Mouse (Mus musculus): ENCODE measurements around the gene Pir. TPM values are rescaled to one million over a fixed set of nuclear protein-coding genes. Genes with fewer than 3 reads are reported as not detected.

Pir gene
- polyA plus RNA-seq, 1 experiment from 2014 or later = 6.2 TPM

DNA sequence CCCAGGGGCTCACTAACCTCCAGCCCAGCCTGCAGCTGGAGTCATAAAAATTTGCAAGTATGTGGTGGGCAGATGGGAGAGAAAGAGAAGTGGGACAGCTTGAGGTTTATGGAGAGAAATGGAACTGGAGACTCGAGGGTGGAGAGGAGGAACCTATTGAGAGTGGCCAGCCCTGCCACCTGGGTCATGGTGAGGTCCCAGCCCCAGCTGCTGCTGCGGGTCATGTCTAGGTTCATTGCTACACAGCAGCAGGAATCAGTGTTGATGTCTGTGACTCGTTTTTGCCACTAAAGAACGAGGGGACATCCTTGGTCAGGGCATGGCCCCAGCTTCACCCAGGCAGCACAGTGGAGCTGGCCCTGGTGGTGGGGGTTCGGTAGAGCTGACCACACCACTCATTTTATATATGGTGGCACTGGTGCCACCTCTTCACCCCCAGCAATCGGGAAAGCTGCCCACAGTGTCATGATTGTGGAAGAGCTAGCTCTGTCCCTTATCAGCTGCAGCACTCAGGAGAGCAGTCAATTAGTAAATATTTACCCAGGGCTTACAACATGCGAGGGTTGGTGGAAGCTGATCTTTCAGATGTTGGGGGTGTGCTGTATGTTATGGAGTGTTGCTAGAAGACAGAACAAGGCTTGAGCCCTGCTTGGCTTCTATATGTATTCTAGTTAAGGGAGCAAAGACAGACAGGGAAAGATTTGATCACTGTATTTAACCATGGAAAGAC lies 11.9 kb downstream of the Pir start:
- Histone ChIP-seq H3K27ac (no peak overlapping the region), H3K4me3 (no peak overlapping the region), H3K9ac (no peak overlapping the region), H3K4me1 (replicated peaks) (no peaks in the 10 kb centered on the region), H3K9me3 (replicated peaks) (no peaks in the 10 kb centered on the region), H3K27me3 (no peaks in the 10 kb centered on the region), H3K36me3 (no peaks in the 10 kb centered on the region), H3K4me2 (no peak overlapping the region)
- no peak for ATAC-seq (replicated peaks; ENCODE audit: insufficient number of reproducible peaks, insufficient read depth, low FRiP score, low read depth)
- 41% methylated on average over 7 of the region's 7 CpGs for WGBS

DNA sequence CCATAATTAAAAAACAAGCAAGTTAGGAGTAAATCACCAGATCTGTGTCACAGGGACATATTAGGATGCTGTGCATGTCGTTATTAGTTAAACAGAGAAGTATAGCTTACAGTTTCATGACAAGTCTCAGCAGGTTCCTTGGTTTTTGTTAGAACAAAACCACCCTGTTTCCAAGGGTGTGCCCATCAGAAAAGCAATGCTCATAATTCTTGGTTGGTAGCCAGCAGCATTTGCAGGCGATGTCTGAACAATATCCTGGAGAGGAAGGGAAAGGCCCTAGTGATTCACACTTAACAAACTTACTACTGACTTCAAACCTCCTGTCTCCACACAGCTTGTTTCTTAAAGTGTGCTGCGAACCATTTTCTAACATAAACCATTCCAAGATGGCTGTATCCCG lies 14.6 kb downstream of the Pir start:
- no peak overlapping the region for H3K9ac ChIP-seq
- no peaks in the 10 kb centered on the region for H3K4me1 ChIP-seq (replicated peaks)
- no peak overlapping the region for H3K27ac ChIP-seq
- no peak overlapping the region for H3K4me2 ChIP-seq
- H3K27me3 ChIP-seq = no peaks in the 10 kb centered on the region
- WGBS = 83% methylated on average over 4 of the region's 4 CpGs
- ATAC-seq (replicated peaks; ENCODE audit: insufficient number of reproducible peaks, insufficient read depth, low FRiP score, low read depth) = no peak
- H3K4me3 ChIP-seq = no peak overlapping the region
- H3K36me3 ChIP-seq = no peaks in the 10 kb centered on the region
- no peaks in the 10 kb centered on the region for H3K9me3 ChIP-seq (replicated peaks)

DNA sequence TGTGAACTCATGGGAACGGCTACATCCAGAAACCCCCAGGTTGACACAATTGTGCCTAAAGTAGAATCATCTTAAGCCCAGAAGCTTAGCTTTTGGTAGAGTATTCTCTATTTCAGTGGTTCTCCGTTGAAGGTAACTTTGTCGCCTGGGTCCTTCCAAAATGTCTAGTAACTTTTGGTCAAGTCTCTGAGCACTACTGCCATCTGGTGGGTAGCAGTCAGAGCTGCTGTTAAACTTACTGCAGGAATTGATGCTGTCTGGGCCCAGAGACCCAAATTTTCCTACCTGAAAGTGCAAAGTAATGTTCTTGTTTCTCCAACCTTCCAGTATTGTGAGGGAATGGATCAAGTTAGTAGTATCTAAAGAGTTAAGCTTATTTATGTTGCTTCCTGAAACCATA lies 17.9 kb downstream of the Pir start:
- H3K27ac ChIP-seq = no peak overlapping the region
- no peaks in the 10 kb centered on the region for H3K9me3 ChIP-seq (replicated peaks)
- H3K27me3 ChIP-seq = no peaks in the 10 kb centered on the region
- no peak for ATAC-seq (replicated peaks; ENCODE audit: insufficient number of reproducible peaks, insufficient read depth, low FRiP score, low read depth)
- H3K4me2 ChIP-seq = no peak overlapping the region
- H3K36me3 ChIP-seq = no peaks in the 10 kb centered on the region
- H3K4me1 ChIP-seq (replicated peaks) = no peaks in the 10 kb centered on the region
- no peak overlapping the region for H3K9ac ChIP-seq
- WGBS = 69% methylated on average over 3 of the region's 3 CpGs
- H3K4me3 ChIP-seq = no peak overlapping the region

DNA sequence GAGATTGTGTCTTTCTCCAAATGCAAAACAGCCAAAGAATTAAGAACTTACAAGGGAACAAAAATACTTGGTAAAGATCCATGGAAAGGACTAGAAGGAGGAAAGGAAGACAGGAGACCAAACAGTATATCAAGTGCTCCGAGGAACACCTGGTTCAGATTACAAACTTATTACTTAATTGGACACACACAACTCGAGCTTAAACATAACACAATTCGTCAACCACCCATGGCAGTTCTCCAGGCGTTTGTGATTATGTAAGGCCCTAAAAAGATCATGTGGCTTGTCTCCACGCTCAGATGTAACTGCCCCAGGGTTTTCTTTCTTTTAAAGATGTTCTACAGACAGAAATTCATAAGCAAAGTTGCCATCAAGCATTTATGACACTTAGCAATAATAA lies 22.0 kb downstream of the Pir start:
- Histone ChIP-seq H3K4me3 (no peak overlapping the region), H3K36me3 (no peaks in the 10 kb centered on the region), H3K27ac (no peak overlapping the region), H3K9ac (no peak overlapping the region), H3K9me3 (replicated peaks) (no peaks in the 10 kb centered on the region), H3K4me1 (replicated peaks) (no peaks in the 10 kb centered on the region), H3K27me3 (no peaks in the 10 kb centered on the region), H3K4me2 (no peak overlapping the region)
- 48% methylated on average over 5 of the region's 5 CpGs for WGBS
- no peak for ATAC-seq (replicated peaks; ENCODE audit: insufficient number of reproducible peaks, insufficient read depth, low FRiP score, low read depth)

DNA sequence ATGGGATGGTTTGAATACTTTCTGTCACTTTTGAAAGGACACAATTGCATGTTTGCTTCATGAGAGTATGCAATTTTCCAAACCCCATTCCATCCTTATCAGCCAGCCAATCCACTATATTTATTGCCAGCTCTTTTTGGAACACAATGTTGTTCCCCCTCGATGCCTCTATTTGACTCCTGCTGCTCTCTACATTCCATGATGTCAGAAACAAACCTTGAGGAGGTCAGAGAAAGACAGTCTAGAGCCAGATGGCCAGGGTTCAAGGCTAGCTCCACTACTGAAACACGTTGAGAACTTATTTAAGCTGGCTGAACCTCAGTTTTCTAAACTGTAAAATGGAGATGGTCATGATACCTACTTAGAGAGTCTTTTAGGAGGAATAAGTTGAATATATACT lies 37.1 kb downstream of the Pir start:
- 48% methylated on average over 2 of the region's 2 CpGs for WGBS
- H3K9ac ChIP-seq = no peak overlapping the region
- H3K4me2 ChIP-seq = no peak overlapping the region
- no peaks in the 10 kb centered on the region for H3K36me3 ChIP-seq
- ATAC-seq (replicated peaks; ENCODE audit: insufficient number of reproducible peaks, insufficient read depth, low FRiP score, low read depth) = no peak
- no peaks in the 10 kb centered on the region for H3K27me3 ChIP-seq
- no peak overlapping the region for H3K27ac ChIP-seq
- no peaks in the 10 kb centered on the region for H3K9me3 ChIP-seq (replicated peaks)
- no peak overlapping the region for H3K4me3 ChIP-seq
- no peaks in the 10 kb centered on the region for H3K4me1 ChIP-seq (replicated peaks)

DNA sequence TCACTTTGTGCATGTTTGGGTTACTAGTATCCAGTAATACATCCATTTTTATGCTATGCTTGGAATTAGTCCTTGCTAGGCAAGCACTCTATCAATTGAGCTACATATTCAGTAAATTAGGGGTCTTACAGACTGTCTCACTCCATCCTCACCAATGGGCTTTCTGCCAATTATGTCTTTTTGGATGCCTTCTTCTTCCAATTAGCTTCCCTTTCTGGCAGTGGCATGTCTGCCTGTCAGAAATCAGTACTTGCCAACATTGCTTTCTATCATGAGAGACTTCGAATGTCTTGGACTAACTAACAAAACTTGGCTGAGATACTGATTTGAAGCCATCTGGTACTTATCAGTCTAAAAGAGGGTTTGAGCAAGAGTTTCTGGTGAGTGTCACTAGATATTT lies 44.7 kb downstream of the Pir start:
- 48% methylated on average over 1 of the region's 1 CpGs for WGBS
- ATAC-seq (replicated peaks; ENCODE audit: insufficient number of reproducible peaks, insufficient read depth, low FRiP score, low read depth) = no peak
- H3K27ac ChIP-seq = no peak overlapping the region

DNA sequence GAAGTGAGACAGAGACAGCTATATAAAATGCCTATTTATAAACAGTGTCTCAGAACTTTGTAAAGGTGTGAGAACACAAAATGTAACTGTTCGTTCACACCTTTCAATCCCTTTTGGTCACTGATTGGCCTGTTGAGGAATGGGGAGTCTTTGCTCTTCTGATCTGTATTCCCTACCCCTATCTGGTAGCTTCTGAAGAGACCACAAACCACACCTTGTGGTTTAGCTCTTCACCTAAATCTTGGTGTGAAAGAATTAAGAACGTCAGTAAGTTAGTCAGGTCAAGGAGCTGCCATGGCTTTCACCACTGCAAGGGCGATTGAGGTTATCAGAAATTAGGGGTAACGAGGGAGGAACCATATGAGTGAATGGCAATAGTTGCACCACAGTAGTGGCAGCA lies 49.4 kb downstream of the Pir start:
- no peak overlapping the region for H3K27ac ChIP-seq
- H3K4me1 ChIP-seq (replicated peaks) = no peaks in the 10 kb centered on the region
- no peaks in the 10 kb centered on the region for H3K9me3 ChIP-seq (replicated peaks)
- WGBS = 71% methylated on average over 4 of the region's 4 CpGs
- no peak for ATAC-seq (replicated peaks; ENCODE audit: insufficient number of reproducible peaks, insufficient read depth, low FRiP score, low read depth)
- no peaks in the 10 kb centered on the region for H3K27me3 ChIP-seq
- no peaks in the 10 kb centered on the region for H3K36me3 ChIP-seq
- no peak overlapping the region for H3K4me2 ChIP-seq
- H3K9ac ChIP-seq = no peak overlapping the region
- H3K4me3 ChIP-seq = no peak overlapping the region

More for the DNA sequence above, 44.7 kb downstream of the Pir start:
- no peaks in the 10 kb centered on the region for H3K4me1 ChIP-seq (replicated peaks)
- no peaks in the 10 kb centered on the region for H3K9me3 ChIP-seq (replicated peaks)
- H3K27me3 ChIP-seq = no peaks in the 10 kb centered on the region
- H3K4me3 ChIP-seq = no peak overlapping the region
- H3K9ac ChIP-seq = no peak overlapping the region
- no peak overlapping the region for H3K4me2 ChIP-seq
- H3K36me3 ChIP-seq = no peaks in the 10 kb centered on the region

DNA sequence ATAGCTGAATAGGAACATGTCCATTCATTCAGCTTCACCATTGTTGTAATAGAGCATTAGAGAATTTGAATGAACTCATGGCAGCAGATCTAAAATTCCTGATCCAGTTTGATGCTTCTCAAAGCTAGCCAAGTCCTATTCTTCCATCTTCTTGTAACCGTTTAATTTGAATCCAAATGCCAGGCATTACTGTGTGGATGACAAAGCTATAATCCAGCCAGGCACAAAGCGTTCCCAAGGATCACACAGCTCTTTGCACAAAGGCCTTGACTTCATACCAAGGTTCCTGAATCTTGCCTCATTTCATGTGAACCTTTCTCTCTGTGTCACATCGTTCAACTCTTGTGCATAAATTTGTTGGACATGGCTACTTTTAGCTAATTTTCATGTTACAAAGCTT lies 50.9 kb downstream of the Pir start:
- H3K36me3 ChIP-seq = no peaks in the 10 kb centered on the region
- ATAC-seq (replicated peaks; ENCODE audit: insufficient number of reproducible peaks, insufficient read depth, low FRiP score, low read depth) = no peak
- H3K27me3 ChIP-seq = no peaks in the 10 kb centered on the region
- no peak overlapping the region for H3K9ac ChIP-seq
- 85% methylated on average over 3 of the region's 3 CpGs for whole genome bisulfite sequencing
- no peak overlapping the region for H3K27ac ChIP-seq
- no peak overlapping the region for H3K4me3 ChIP-seq
- H3K4me2 ChIP-seq = no peak overlapping the region
- H3K9me3 ChIP-seq (replicated peaks) = no peaks in the 10 kb centered on the region
- H3K4me1 ChIP-seq (replicated peaks) = no peaks in the 10 kb centered on the region

DNA sequence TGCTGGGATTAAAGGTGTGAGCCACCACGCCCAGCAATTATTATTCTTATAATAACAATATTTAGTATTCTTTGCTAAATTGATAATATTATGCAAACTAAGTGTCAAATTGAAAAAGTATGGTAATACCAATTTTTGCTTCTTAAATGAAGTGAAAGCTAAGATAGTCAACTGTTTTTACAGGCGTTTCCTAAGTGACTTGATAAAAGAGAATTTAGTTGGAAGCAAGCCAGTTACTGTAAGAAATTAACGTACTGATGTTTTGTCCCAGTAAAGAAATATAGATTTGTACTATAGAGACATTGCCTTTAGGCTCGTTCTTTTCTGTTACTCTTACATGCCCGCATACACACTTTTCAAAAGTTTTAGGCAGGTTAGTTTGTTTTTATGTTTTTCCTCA lies 53.3 kb downstream of the Pir start:
- no peak for ATAC-seq (replicated peaks; ENCODE audit: insufficient number of reproducible peaks, insufficient read depth, low FRiP score, low read depth)
- 60% methylated on average over 5 of the region's 5 CpGs for WGBS
- Histone ChIP-seq H3K27me3 (no peaks in the 10 kb centered on the region), H3K4me3 (no peak overlapping the region), H3K4me1 (replicated peaks) (no peaks in the 10 kb centered on the region), H3K27ac (no peak overlapping the region), H3K9ac (no peak overlapping the region), H3K4me2 (no peak overlapping the region), H3K36me3 (no peaks in the 10 kb centered on the region), H3K9me3 (replicated peaks) (no peaks in the 10 kb centered on the region)

DNA sequence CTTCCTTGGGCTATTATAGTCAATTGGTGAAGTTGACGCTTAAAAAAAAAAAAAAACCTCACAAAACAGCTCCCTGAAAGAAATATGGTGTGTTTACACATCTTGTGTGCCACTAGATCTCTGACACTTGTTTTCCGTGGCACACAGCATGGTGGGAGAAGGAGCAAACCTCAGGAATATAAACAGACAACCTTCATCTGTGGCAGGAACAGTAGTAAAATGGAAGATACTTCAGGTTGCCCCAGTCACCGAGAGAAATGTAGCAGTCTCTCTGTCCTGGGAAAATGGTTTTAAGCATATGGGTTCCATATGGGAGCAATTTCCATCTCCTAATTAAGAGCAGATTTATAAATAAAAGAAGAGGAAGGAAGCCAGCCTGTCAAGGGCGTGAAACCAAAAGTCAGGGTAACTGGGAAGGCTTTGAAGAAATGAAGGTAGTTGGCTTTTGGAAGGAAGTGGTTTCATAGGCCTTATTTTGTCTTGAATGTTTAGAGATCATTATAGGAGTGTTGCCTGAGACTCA lies 54.3 kb downstream of the Pir start:
- Histone ChIP-seq H3K4me3 (no peak overlapping the region), H3K4me1 (replicated peaks) (no peaks in the 10 kb centered on the region), H3K4me2 (no peak overlapping the region), H3K36me3 (no peaks in the 10 kb centered on the region), H3K9ac (no peak overlapping the region), H3K27me3 (no peaks in the 10 kb centered on the region), H3K9me3 (replicated peaks) (no peaks in the 10 kb centered on the region), H3K27ac (no peak overlapping the region)
- WGBS = 67% methylated on average over 4 of the region's 4 CpGs
- no peak for ATAC-seq (replicated peaks; ENCODE audit: insufficient number of reproducible peaks, insufficient read depth, low FRiP score, low read depth)

DNA sequence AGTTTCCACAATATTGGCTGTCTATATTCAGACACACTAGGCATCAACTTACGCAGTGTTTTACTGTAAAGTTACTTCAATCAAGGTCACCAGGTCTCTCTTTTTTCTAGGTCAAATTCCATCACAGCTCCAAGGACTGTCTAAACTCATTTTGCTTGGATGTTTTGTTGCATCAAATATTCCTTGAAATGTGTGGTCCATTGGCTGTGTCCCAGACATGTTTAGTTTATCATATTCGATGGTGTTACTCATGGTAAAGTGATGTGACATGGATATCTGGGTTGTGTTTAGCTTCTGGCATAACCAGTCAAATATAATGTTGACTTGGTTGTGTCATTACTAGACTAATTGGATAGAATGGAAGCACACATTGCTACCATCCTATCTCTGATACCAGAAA lies 61.2 kb downstream of the Pir start:
- no peaks in the 10 kb centered on the region for H3K4me1 ChIP-seq (replicated peaks)

DNA sequence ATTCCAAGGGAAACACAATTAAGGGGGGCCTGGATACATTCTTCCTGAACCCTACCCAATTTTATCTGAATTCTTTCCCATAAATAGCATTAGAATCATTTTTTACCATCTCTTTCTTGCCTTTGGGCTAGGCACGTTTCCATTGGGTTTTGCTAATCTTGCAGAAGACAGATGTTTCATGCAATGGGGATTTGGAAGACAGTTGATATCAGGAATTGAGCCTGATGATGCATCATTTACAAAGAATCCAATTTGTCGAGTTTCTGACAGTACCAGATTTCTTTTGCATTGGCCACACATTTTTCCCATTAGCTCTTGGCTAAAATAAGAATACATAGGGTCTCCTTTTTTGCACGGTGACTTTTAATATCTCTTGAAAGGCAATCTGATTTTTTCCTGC lies 61.6 kb downstream of the Pir start:
- Histone ChIP-seq H3K9me3 (replicated peaks) (no peaks in the 10 kb centered on the region), H3K27me3 (no peaks in the 10 kb centered on the region), H3K9ac (no peak overlapping the region), H3K4me1 (replicated peaks) (no peaks in the 10 kb centered on the region), H3K27ac (no peak overlapping the region), H3K4me3 (no peak overlapping the region), H3K36me3 (no peaks in the 10 kb centered on the region), H3K4me2 (no peak overlapping the region)
- no peak for ATAC-seq (replicated peaks; ENCODE audit: insufficient number of reproducible peaks, insufficient read depth, low FRiP score, low read depth)
- WGBS = 58% methylated on average over 3 of the region's 3 CpGs

More for the DNA sequence above, 61.2 kb downstream of the Pir start:
- no peak for ATAC-seq (replicated peaks; ENCODE audit: insufficient number of reproducible peaks, insufficient read depth, low FRiP score, low read depth)
- no peaks in the 10 kb centered on the region for H3K36me3 ChIP-seq
- no peak overlapping the region for H3K4me3 ChIP-seq
- WGBS = 72% methylated on average over 2 of the region's 2 CpGs
- H3K9me3 ChIP-seq (replicated peaks) = no peaks in the 10 kb centered on the region
- no peaks in the 10 kb centered on the region for H3K27me3 ChIP-seq
- no peak overlapping the region for H3K9ac ChIP-seq
- H3K27ac ChIP-seq = no peak overlapping the region
- no peak overlapping the region for H3K4me2 ChIP-seq
